Mouse (Mus musculus) Patski (cell line): ENCODE measurements around the gene Odaph. TPM values are rescaled to one million over a fixed set of nuclear protein-coding genes. Genes with fewer than 3 reads are reported as not detected.

Source experiments
- ATAC-seq: fragments of 100-300 bp; one replicate; pipeline ENCODE4 v1.8.0; 2021
- CTCF ChIA-PET: fragments of 350-600 bp; sonication (Branson Sonifier 250); formaldehyde crosslinking; loops from one replicate; lab custom pipeline; 2022; ENCODE audit warnings: inconsistent platforms; lab: Charles Lee
- POLR2A ChIA-PET: fragments of 350-600 bp; sonication (Branson Sonifier 250); formaldehyde crosslinking; loops from one replicate; lab custom pipeline; 2022; ENCODE audit warnings: antibody characterized with exemption, inconsistent platforms; lab: Charles Lee
- DNase-seq: peaks from one replicate; pipeline ENCODE4 v3.0.0-alpha.2; 2011; ENCODE audit warnings: low read depth, low spot score
- H3K27me3 ChIP-seq: fragments of 371-371 bp; one replicate; pipeline ENCODE4 v1.5.1; 2021
- CTCF ChIP-seq: fragments of 100-300 bp; IDR thresholded peaks from one replicate; pipeline ENCODE4 v1.5.1; 2021
- in situ Hi-C: fragments of 300-500 bp; cut with MboI; formaldehyde crosslinking; loops from 3 replicates; pipeline ENCODE4 v1.11.1; 2018; ENCODE audit warnings: low pct_unique_long_range_greater_than_20kb, mixed read lengths
- polyA plus RNA-seq: library from polyadenylated mRNA; unstranded; gene quantifications from one replicate; pipeline ENCODE4 v1.2.3, GENCODE M21; 2021

The Odaph gene
- polyA plus RNA-seq, 1 experiment from 2014 or later, result 1.5 TPM

DNA sequence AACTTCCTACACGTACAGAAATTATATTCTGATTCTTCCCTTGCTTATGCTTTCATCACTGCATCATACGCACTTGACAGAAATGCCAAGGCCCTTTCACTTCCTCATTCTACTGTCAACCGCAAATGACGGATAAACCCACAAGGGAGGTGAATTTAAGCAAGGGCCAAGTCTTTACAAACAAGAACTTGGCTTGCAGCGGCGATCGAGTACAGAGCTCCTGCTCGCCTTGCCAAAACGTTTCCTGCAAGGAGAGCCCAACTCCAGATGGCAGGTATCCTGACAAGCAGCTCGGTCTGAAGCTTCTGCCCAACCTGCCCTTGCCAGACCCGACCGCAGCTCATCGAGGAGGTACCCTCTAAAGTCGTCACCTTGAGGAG is 25.0 kb upstream of the Odaph start:
- CTCF ChIA-PET, result interaction anchor here (0.9 to 2.1 kb wide), 3 partner anchors 32 to 444 kb away, joined by 3 to 5 read pairs (median 3); no protein-coding TSS in a partner anchor
- ATAC-seq (peak; percentile 49), DNase-seq (no peak)
- in situ Hi-C loops, result no loop called here
- H3K27me3 ChIP-seq, result no peaks in the 10 kb centered on the region
- no peak for TF ChIP-seq CTCF
- POLR2A ChIA-PET, result interaction anchor here (0.6 to 2.6 kb wide), 4 partner anchors 9 to 444 kb away, joined by 3 to 10 read pairs (median 4); partner anchors contain the start of genes Odaph and Parm1

DNA sequence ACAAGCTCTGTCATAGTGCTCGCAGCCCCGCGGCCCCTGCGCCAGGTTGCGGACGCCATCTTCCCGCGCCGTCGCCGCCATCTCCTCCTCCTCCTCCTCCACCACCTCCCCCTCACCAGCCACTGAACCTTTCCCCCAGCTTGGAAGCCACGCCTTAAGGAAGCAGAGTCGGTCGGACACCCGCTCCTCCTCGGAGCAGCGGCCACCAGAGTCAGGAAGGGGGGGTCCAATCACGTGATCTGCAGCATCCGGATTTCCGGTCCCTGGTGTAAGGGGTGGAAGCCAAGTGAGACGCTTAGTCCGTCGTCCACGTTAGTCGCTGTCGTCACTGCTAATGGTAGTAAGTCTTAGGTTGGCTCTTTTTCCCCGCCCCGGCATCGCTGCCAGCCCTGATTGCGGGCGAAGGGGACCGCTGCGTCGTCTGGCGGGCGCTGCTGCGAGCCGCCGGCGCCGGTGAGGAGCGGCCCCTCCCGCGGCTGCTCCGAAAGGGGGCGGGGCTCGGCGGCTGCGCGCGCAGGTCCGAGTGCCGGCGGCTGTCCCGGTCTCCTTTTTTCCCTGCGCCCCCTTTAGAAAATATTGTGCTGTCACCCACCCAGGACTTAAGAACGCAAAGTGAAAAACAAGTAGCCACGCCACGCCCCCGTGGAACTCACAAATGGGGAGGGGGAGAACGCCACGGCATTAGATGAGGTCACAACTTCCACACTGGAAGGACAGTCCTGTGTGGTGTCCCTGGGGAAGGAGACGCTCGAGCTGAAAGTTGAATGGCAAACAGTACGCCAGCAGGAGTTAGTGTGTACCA is 24.4 kb upstream of the Odaph start, which contains the start of gene Rchy1:
Gene Rchy1 (minus strand): TSS at position 430 of the 802 bp plus-strand sequence.
- peak; percentile 64 for ATAC-seq
- DNase-seq, result no peak
- in situ Hi-C loops, result no loop called here
- H3K27me3 ChIP-seq, result no peaks in the 10 kb centered on the region
- TF ChIP-seq CTCF, result peak; percentile 54
- ChIA-PET CTCF (interaction anchor here (0.8 to 2.1 kb wide), 7 partner anchors 9 to 445 kb away, joined by 3 to 5 read pairs (median 4); no protein-coding TSS in a partner anchor), POLR2A (interaction anchor here (1.3 to 2.6 kb wide), 3 partner anchors 8 to 445 kb away, joined by 3 to 10 read pairs (median 6); partner anchors contain the start of genes Odaph and Parm1)

DNA sequence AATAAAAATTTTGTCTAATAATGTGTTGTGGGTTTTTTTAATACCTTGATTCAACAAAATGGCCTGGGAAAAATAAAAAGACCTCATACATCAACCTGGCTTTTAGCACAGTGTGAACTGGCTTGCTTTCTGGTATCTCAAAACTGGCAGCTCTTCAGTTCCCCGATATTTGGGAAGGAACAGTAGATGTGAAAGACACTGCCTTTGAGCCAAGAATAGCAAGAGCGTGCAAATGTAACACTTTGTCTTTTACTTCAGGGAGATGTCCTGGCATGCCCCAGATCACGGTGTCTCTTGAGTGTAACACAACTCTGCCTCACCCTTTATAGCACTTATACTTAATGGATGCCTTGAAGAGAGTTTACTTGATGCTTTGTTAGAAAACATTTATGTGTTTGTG is 15.2 kb upstream of the Odaph start:
- ATAC-seq (no peak), DNase-seq (no peak)
- in situ Hi-C loops, result no loop called here
- ChIA-PET CTCF (interaction anchor here (1.1 to 1.2 kb wide), 2 partner anchors 8 to 11 kb away, joined by 3 to 5 read pairs; partner anchors contain the start of gene Rchy1), POLR2A (no interaction called here)
- no peak for TF ChIP-seq CTCF
- H3K27me3 ChIP-seq, result no peaks in the 10 kb centered on the region

DNA sequence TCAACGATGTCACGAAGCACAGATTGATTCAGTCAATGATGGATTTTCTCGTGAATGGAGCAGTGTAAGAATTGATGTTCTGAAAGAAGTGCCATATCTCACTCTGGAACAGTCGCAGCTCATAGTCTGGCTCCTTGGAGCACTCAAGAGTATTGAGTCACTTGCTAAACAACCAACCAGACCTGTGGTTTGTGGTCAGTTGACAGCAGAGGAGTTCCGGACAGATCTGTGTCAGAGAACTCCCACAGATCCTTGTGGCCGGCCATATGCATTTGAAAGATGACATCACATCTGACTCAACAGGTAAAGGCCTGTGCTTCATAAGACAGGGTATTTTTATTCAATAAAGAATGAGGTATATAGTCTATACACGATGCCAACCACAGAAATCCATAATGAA is 13.3 kb upstream of the Odaph start:
- no peak for TF ChIP-seq CTCF
- ChIA-PET CTCF (no interaction called here), POLR2A (no interaction called here)
- in situ Hi-C loops, result no loop called here
- H3K27me3 ChIP-seq, result no peaks in the 10 kb centered on the region
- no peak for DNase-seq
- ATAC-seq, result no peak

DNA sequence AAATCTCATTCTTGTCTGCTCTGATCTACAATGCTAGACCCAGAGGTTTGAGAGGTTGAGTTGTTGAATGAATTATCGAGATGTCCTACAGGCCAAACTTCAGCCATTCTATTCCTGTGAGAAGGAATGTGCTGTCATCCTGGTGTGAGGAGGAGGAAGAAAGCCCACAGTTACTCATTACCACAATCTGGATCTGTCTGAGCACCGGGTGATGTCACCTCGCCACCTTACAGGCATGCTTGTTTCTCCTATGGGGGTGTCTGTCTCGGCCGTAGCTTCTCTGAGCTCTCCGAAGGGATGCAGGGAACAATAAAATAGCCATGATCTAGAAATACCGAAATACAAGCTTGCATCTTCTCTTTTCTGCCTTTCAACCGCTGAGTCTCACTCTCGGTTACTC is 11.5 kb upstream of the Odaph start:
- no peak for TF ChIP-seq CTCF
- in situ Hi-C loops, result no loop called here
- ChIA-PET POLR2A (no interaction called here), CTCF (interaction anchor here (1.5 to 1.6 kb wide), 2 partner anchors 9 to 15 kb away, joined by 3 to 4 read pairs; no protein-coding TSS in a partner anchor)
- no peaks in the 10 kb centered on the region for H3K27me3 ChIP-seq
- ATAC-seq (peak; percentile 21), DNase-seq (no peak)

DNA sequence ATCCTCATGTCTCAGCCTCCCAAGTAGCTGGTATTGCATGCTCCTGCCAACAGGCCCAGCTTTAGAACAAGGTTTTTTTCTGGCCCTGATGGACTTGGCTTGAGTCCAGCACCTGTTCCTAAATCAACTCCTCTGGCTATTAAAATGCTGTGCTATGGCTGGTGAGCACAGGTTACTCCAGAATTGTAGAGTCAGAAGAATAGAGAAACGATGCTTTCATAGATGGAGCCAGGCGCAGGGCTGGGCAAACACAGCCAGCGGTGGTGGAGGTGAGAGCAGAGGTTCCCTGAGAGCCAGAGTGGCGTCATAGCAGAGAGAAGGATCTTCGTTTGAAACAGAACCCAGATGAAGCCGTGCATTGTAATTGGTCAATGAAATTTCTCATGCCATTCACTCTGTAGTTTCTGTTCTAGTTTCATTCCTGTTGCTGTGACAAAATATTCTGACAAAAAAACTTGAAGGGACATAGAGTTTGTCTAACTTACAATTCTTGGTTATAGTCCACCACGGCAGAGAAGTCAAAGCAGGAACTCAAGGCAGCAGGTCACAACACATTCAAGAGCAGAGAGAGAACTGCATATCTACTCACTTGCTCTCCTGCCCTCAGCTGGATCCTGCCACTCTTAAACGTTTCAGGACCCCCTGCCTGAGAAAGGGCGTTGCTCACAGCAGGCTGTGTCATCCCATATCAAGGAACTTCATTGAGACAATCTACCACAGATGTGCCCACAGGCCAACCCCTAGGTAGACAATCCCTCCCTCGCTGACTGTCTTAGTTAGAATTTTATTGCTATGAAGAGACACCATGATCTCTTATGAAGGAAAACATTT is 10.5 kb upstream of the Odaph start:
- DNase-seq, result no peak
- in situ Hi-C loops, result no loop called here
- ATAC-seq, result no peak
- TF ChIP-seq CTCF, result no peak
- ChIA-PET CTCF (interaction anchor here (1.5 kb wide), 1 partner anchor 8 kb away, joined by 4 read pairs; no protein-coding TSS in a partner anchor), POLR2A (no interaction called here)
- H3K27me3 ChIP-seq, result no peaks in the 10 kb centered on the region

DNA sequence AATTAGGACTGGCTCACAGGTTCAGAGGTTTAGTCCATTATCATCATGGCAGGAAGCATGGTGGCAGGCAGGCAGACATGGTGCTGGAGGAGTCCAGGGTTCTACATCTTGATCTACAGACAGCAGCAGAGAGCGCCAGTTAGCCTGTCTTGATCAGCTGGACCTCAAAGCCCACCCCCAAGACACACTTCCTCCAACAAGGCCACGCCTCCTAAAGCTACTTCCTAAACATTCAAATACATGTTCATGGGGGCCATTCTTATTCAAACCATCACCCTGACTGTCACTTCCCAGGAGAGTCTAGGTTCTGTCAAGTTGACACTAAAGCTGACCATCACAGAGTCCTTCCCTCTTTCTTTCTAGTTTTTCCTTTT is 9.9 kb upstream of the Odaph start:
- no peak for TF ChIP-seq CTCF
- no peak for DNase-seq
- CTCF ChIA-PET, result interaction anchor here (1.1 kb wide), 1 partner anchor 10 kb away, joined by 3 read pairs; the partner anchor contains the start of gene Odaph
- H3K27me3 ChIP-seq, result no peaks in the 10 kb centered on the region
- POLR2A ChIA-PET, result no interaction called here
- in situ Hi-C loops, result no loop called here
- ATAC-seq, result no peak

DNA sequence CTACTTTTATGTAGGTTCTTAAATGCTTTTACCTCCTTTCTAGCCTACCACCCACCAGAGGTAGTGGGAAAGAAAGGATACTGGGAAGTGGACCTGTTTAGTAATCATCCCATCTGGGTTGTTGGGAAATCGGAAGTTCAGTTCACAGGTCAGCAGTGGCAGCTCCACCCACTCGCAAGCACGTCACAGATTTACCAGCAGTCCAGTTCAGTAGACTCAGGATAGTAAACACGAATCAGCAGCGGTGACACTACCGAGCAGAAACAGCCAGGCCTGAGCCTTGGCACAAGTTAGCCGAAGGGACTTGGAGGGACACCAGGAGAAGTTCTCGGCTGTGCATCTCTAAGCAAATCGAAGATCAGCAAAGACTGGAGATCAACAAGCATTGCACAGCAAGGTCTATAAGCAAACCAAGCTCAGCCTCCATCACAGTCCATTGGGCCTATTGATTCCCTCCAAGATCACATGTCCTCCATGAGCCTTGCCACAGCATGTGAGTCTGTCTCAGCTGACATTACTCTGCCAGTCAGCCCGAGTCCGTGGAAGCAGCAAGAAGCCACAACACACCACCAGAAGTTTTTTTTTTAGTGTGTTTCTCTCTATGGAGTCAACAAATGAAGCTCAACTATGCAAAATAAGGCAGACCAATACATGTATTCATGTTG is 6.0 kb upstream of the Odaph start:
- in situ Hi-C loops, result no loop called here
- ATAC-seq, result no peak
- POLR2A ChIA-PET, result interaction anchor here (1.6 kb wide), 1 partner anchor 20 kb away, joined by 4 read pairs; no protein-coding TSS in a partner anchor
- no peak for DNase-seq
- no peak for TF ChIP-seq CTCF
- CTCF ChIA-PET, result no interaction called here
- H3K27me3 ChIP-seq, result no peaks in the 10 kb centered on the region

DNA sequence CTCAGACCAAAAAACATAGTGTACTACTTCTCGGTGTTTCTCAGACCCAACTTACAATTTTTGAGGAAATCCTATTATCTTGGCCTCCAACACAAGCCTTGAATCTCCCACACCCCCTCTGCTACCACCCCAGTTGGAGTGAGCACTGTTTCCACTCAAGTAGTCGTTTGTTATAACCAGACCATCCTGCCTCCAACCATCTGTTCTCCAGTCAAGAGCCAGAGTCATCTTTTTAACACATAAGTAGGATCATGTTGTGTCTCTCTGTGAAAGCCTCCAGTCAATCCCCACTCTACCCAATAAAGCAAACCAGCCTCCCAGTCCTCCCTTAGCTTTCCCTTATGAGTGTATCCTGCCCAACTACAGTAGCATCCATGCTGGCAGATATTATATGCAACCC is 3.8 kb upstream of the Odaph start:
- TF ChIP-seq CTCF, result no peak
- no peak for ATAC-seq
- H3K27me3 ChIP-seq, result no peaks in the 10 kb centered on the region
- no peak for DNase-seq
- in situ Hi-C loops, result no loop called here
- ChIA-PET POLR2A (interaction anchor here (0.6 kb wide), 1 partner anchor 31 kb away, joined by 3 read pairs; no protein-coding TSS in a partner anchor), CTCF (interaction anchor here (0.9 to 1.2 kb wide), 3 partner anchors 8 to 20 kb away, joined by 3 to 5 read pairs (median 3); no protein-coding TSS in a partner anchor)
